Mouse (Mus musculus): ENCODE data around the gene Fam169b.

DNA sequence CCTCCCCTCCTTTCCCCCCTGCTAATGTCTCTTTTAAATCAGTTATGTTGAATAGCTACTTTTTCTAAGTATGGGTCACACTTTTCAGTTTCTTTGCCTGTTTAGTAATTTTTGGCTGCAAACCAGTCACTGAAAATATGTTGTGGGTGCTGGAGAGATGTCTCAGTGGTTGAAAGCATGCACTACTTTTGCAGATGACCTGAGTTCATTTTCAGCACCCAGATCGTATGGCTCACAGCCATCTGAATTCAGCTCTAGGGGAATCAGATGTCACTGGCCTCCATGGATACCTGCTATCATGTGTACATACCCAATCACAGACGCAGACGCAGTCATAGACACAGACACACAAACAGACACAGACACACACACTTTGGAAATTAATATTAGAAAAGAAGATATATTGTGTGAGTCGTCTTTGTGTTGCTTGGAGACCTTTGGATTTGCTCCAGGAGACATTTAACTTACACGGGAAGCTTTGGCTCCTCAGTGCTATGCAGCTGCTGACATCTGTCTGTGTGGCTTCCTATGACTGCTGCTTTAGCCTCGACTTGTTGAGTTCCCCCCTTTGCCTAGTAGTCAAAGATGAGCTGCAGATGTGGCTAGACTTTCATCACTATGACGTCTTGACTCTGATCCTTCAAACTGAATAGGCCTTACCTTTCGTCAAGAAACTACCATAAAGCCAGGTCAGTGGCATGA lies 63.6 kb downstream of the Fam169b start:
- TF ChIP-seq CTCF (IDR thresholded peaks at IDR 0.05; ENCODE audit: low read depth): no peak
- TF ChIP-seq EP300 (IDR thresholded peaks at IDR 0.05; ENCODE audit: low read depth): no peak
